Mouse (Mus musculus): ENCODE data around the gene Ap3d1. TPM values are rescaled to one million over a fixed set of nuclear protein-coding genes. Genes with fewer than 3 reads are reported as not detected.
A peak's percentile ranks its signal among the peaks of the same experiment; 100 is the strongest.

The Ap3d1 gene
- polyA plus RNA-seq, 1 experiment from 2014 or later: 101 TPM

DNA sequence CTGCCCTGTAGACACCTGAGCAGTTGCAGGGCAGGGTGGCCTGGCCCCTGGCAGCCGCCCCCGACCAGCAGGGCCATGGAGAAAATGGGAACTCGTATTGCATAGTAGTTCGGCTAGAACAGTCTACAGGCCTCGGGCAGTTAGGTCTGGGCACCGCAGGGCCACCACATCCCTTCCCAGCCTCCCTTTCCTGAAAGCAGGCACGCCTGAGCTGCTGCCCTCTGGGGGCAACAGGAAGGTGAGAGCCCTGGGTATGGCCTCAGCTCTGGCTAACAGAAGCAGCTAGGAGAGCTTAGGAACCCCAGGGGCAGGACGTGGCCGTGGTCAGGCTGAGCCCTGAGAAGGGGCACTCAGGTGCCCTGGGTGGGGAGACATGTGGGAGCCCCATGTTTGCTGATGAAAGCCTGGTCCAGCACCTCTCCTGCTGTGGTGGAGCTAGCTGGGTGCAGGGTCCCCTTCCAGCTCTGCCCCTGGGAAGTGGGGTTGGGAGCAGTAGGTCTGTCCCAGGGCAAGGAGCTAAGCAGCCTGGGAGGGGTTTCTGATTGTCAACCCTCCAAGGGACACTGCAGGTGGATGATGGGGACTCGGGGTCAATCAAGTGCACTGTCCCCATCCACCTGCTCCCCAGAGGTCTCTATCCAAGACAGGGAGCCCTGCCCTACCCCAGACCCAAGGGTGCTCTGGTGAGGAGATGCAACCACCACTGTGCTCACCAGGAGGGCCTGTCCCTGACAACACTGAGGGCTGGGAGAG, 75.9 kb downstream of the Ap3d1 start:
- Histone ChIP-seq H3K9ac (peak overlapping the region; percentile 35; the same call in 1 of the 2 replicates), H3K9me3 (no peaks in the 10 kb centered on the region), H3K27me3 (no peaks in the 10 kb centered on the region), H3K4me1 (replicated peaks) (peaks cover 42% of the 10 kb centered on the region), H3K4me3 (no peak overlapping the region), H3K4me2 (no peak overlapping the region), H3K27ac (no peak overlapping the region), H3K36me3 (peaks cover 59% of the 10 kb centered on the region)
- no peak for ATAC-seq (ENCODE audit: low FRiP score)
- WGBS: 77% methylated on average over 10 of the region's 10 CpGs

GRCm38 (mm10) chr10:80665459-80665858, 76.6 kb downstream of the Ap3d1 start:
- Histone ChIP-seq H3K9ac (no peak overlapping the region), H3K27me3 (no peaks in the 10 kb centered on the region), H3K4me3 (no peak overlapping the region), H3K9me3 (no peaks in the 10 kb centered on the region), H3K36me3 (peaks cover 52% of the 10 kb centered on the region), H3K27ac (no peak overlapping the region), H3K4me1 (replicated peaks) (peaks cover 38% of the 10 kb centered on the region), H3K4me2 (no peak overlapping the region)
- ATAC-seq (ENCODE audit: low FRiP score): no peak
- 64% methylated on average over 4 of the region's 4 CpGs for WGBS

DNA sequence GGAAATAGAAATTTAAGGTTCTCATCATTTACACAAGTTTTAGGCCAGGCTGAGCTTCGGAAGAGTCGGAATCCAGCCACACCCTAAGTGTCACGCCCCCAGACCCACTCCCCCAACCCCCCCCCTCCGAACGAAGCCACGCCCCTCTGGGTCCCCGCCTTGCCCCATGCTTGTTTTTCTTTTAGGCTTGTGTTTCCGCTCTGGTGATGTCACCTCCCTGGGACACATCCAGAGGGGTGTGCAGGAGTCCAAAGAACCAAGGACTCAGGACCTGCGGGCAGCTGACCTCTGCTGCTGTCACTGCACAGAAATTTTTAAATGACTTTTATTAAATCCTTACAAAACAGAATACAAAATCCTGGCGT, 77.1 kb downstream of the Ap3d1 start:
- Histone ChIP-seq H3K4me1 (replicated peaks) (peaks cover 34% of the 10 kb centered on the region), H3K9me3 (no peaks in the 10 kb centered on the region), H3K27ac (0 out of 2 replicates have a peak overlapping the region, but pooled peaks have one; percentile 55), H3K4me2 (peak overlapping the region; percentile 10; the same call in 1 of the 2 replicates), H3K4me3 (no peak overlapping the region), H3K9ac (no peak overlapping the region), H3K36me3 (peaks cover 48% of the 10 kb centered on the region), H3K27me3 (no peaks in the 10 kb centered on the region)
- ATAC-seq (ENCODE audit: low FRiP score): no peak
- 24% methylated on average over 10 of the region's 10 CpGs for WGBS

GRCm38 (mm10) chr10:80664197-80665015, 77.7 kb downstream of the Ap3d1 start:
- peak overlapping the region; percentile 10; the same call in 1 of the 2 replicates for H3K4me2 ChIP-seq
- no peak overlapping the region for H3K4me3 ChIP-seq
- H3K36me3 ChIP-seq: peaks cover 42% of the 10 kb centered on the region
- H3K27me3 ChIP-seq: no peaks in the 10 kb centered on the region
- H3K27ac ChIP-seq: peak overlapping the region; percentile 55; the same call in 1 of the 2 replicates
- peaks cover 34% of the 10 kb centered on the region for H3K4me1 ChIP-seq (replicated peaks)
- no peaks in the 10 kb centered on the region for H3K9me3 ChIP-seq
- WGBS: 54% methylated on average over 16 of the region's 16 CpGs
- no peak overlapping the region for H3K9ac ChIP-seq
- ATAC-seq (ENCODE audit: low FRiP score): no peak

DNA sequence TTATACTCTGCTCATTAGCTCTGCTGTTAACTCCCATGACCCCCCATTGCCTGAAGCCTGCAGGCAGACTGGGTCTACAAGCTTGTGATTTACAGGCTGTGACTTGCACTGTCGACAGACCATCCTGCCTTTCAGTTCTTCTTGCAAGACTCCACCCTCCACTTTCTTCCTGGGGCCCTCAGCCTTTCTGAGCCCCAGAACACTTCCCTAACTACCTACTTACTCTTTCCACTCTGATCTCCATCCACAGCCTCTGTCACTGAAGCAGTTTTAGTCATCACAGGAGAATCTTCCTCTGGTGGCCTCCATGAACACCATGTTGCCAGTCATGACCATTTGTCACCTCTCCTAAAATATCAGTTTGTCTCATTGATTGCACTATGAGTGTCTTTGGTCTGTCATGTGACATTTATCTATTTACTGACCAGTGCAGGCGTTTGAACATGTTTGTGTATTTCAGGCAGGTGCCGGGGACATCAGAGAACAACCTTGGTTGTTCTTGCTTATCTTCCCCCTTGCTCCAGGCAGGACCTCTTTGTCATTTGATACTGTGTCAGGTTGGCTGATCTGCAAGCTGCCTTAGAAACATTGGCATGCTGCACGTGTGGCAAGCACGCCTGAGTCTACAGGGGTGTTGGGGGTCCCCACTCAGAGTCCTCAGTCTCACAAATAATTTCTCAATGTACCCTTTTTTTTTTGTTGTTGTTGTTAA, 78.4 kb downstream of the Ap3d1 start:
- Histone ChIP-seq H3K4me3 (no peak overlapping the region), H3K9ac (no peak overlapping the region), H3K4me1 (replicated peaks) (peaks cover 31% of the 10 kb centered on the region), H3K36me3 (peaks cover 34% of the 10 kb centered on the region), H3K4me2 (no peak overlapping the region), H3K27ac (no peak overlapping the region; the same call in 1 of the 2 replicates), H3K27me3 (no peaks in the 10 kb centered on the region), H3K9me3 (no peaks in the 10 kb centered on the region)
- WGBS: 64% methylated on average over 5 of the region's 5 CpGs
- no peak for ATAC-seq (ENCODE audit: low FRiP score)

GRCm38 (mm10) chr10:80661149-80661548, 80.9 kb downstream of the Ap3d1 start:
- no peak for ATAC-seq (ENCODE audit: low FRiP score)
- Histone ChIP-seq H3K27me3 (no peaks in the 10 kb centered on the region), H3K9ac (no peak overlapping the region), H3K4me1 (replicated peaks) (peaks cover 34% of the 10 kb centered on the region), H3K27ac (no peak overlapping the region), H3K4me2 (no peak overlapping the region), H3K4me3 (no peak overlapping the region), H3K9me3 (no peaks in the 10 kb centered on the region), H3K36me3 (peaks cover 9% of the 10 kb centered on the region)
- 31% methylated on average over 5 of the region's 5 CpGs for WGBS

DNA sequence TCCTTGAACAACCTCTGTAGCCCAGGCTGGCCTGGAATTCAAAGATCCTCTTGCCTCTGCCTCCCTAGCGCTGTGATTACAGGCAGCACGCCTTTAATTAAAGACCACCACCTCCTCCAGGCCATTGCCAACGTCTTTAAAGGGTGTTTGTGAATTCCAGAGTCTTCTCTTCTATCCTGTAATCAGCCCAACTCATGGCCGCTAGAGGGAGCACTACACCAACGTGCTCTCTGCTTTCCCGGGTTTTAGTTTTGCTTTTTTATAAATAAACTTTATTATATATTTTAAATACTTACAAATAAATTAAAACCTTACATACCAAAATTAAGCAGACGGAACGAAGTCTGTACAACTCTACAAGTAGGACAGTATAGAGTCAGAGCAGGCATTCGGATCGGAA, 82.9 kb downstream of the Ap3d1 start:
- no peak overlapping the region for H3K4me2 ChIP-seq
- H3K9me3 ChIP-seq: no peaks in the 10 kb centered on the region
- 17% methylated on average over 10 of the region's 10 CpGs for WGBS
- H3K36me3 ChIP-seq: no peaks in the 10 kb centered on the region
- H3K27me3 ChIP-seq: no peaks in the 10 kb centered on the region
- peak overlapping the region; percentile 35; the same call in 1 of the 2 replicates for H3K27ac ChIP-seq
- no peak overlapping the region; the same call in 1 of the 2 replicates for H3K4me3 ChIP-seq
- H3K9ac ChIP-seq: no peak overlapping the region; the same call in 1 of the 2 replicates
- peaks cover 34% of the 10 kb centered on the region for H3K4me1 ChIP-seq (replicated peaks)
- no peak for ATAC-seq (ENCODE audit: low FRiP score)

DNA sequence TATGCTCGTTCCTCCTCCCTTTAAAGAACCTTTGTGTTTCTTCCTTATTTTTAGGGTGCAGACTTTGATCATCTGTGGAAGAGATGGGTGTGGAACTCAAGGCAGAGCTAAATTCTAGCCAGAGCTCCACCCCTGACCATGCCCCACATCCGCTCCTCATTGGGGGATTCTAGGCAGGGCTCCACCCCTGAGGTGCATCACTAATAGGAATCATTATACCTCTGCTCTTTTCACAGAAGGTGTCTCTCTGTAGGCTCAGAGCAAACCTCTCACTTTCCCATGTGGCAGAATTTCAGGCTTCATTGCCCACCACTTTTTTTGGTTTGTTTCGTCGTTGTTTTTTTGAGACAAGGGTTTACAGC, 83.2 kb downstream of the Ap3d1 start:
- ATAC-seq (ENCODE audit: low FRiP score): no peak
- Histone ChIP-seq H3K4me1 (replicated peaks) (peaks cover 35% of the 10 kb centered on the region), H3K27me3 (no peaks in the 10 kb centered on the region), H3K9me3 (no peaks in the 10 kb centered on the region), H3K9ac (no peak overlapping the region; the same call in 1 of the 2 replicates), H3K27ac (peak overlapping the region; percentile 35; the same call in 1 of the 2 replicates), H3K4me3 (no peak overlapping the region), H3K36me3 (no peaks in the 10 kb centered on the region), H3K4me2 (no peak overlapping the region)
- 73% methylated on average over 4 of the region's 4 CpGs for WGBS

DNA sequence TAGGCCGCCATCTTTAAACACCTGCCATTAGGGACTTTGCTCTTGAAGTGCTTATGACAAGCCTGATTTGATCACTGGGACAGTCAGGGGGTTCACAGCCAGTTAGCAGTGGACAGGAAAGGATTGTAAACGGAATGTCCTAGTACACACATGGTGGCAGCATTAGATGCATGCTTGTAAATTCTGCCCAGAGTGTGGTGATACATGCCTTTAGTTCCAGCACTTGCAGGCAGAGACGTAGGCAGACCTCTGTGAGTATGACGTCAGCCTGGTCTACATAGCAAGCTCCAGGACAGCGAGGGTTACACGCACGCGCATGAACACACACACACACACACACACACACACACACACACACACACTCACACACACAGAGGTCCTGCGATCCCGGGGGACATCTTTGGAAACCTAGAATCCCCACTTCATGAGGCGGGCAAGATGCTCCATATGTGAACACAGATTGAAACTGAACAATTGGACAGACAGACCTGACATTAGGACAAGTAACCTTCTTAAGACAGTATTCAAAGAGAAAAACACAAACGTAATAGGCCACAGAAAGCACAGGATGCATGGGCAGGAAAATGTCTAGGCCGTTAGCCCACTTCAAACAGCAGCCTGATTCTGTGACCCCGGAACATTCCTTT, 83.7 kb downstream of the Ap3d1 start:
- H3K9ac ChIP-seq: no peak overlapping the region
- H3K27me3 ChIP-seq: no peaks in the 10 kb centered on the region
- no peaks in the 10 kb centered on the region for H3K36me3 ChIP-seq
- no peak overlapping the region for H3K27ac ChIP-seq
- H3K4me3 ChIP-seq: no peak overlapping the region
- H3K4me2 ChIP-seq: no peak overlapping the region
- no peak for ATAC-seq (ENCODE audit: low FRiP score)
- peaks cover 36% of the 10 kb centered on the region for H3K4me1 ChIP-seq (replicated peaks)
- 86% methylated on average over 14 of the region's 14 CpGs for WGBS
- H3K9me3 ChIP-seq: no peaks in the 10 kb centered on the region

All from hindbrain, embryonic 13.5 days (tissue).